Mouse (Mus musculus) limb, embryonic 12.5 days (tissue): ENCODE results near the gene Aifm2. TPM values are rescaled to one million over a fixed set of nuclear protein-coding genes. Genes with fewer than 3 reads are reported as not detected.

ENCODE experiments used
- ATAC-seq: fragments of 200-750 bp; cut with Nextera tagmentation; 2 replicates; pipeline ENCODE4 v1.8.0; 2017; ENCODE audit warnings: low read depth, moderate TSS enrichment; ENCODE audit not compliant: insufficient number of reproducible peaks, insufficient read depth, low FRiP score, low TSS enrichment
- H3K27ac ChIP-seq: fragments of 300-500 bp; sonication (generic); 2 replicates; pipeline ENCODE4 v1.5.1; 2016; ENCODE audit warnings: mild to moderate bottlenecking, moderate library complexity
- H3K27me3 ChIP-seq: fragments of 300-500 bp; sonication (generic); 2 replicates; pipeline ENCODE4 v1.6.1; 2016; ENCODE audit warnings: mild to moderate bottlenecking, moderate library complexity
- H3K36me3 ChIP-seq: fragments of 300-500 bp; sonication (generic); 2 replicates; pipeline ENCODE4 v1.6.1; 2016; ENCODE audit warnings: mild to moderate bottlenecking, moderate library complexity
- H3K4me1 ChIP-seq: fragments of 300-500 bp; sonication (generic); replicated peaks from 2 replicates; pipeline ENCODE4 v1.6.1; 2016
- H3K4me2 ChIP-seq: fragments of 300-500 bp; sonication (generic); 2 replicates; pipeline ENCODE4 v1.6.1; 2016; ENCODE audit warnings: mild to moderate bottlenecking, moderate library complexity
- H3K4me3 ChIP-seq: fragments of 300-500 bp; sonication (generic); replicated peaks from 2 replicates; pipeline ENCODE4 v1.5.1; 2016; ENCODE audit warnings: mild to moderate bottlenecking
- H3K9ac ChIP-seq: fragments of 300-500 bp; sonication (generic); replicated peaks from 2 replicates; pipeline ENCODE4 v1.6.1; 2016; ENCODE audit warnings: mild to moderate bottlenecking, moderate library complexity
- H3K9me3 ChIP-seq: fragments of 300-500 bp; sonication (generic); 2 replicates; pipeline ENCODE4 v1.6.1; 2016; ENCODE audit warnings: mild to moderate bottlenecking, moderate library complexity
- WGBS: fragments of 180-500 bp; shearing (Covaris S2); methylation state at CpG from one replicate; pipeline ENCODE4 v1.1.7; 2016; 5-methylcytosine and 5-hydroxymethylcytosine counted together
- polyA plus RNA-seq: library from polyadenylated mRNA; unstranded; fragments of >200 nt; fragmentation: Nextera tagmentation; extraction: Ambion mirVana; gene quantifications from 2 replicates; pipeline ENCODE4 v1.2.1, GENCODE M21; 2016

Gene Aifm2
- polyA plus RNA-seq, 1 experiment from 2014 or later, result 10.8 TPM

DNA sequence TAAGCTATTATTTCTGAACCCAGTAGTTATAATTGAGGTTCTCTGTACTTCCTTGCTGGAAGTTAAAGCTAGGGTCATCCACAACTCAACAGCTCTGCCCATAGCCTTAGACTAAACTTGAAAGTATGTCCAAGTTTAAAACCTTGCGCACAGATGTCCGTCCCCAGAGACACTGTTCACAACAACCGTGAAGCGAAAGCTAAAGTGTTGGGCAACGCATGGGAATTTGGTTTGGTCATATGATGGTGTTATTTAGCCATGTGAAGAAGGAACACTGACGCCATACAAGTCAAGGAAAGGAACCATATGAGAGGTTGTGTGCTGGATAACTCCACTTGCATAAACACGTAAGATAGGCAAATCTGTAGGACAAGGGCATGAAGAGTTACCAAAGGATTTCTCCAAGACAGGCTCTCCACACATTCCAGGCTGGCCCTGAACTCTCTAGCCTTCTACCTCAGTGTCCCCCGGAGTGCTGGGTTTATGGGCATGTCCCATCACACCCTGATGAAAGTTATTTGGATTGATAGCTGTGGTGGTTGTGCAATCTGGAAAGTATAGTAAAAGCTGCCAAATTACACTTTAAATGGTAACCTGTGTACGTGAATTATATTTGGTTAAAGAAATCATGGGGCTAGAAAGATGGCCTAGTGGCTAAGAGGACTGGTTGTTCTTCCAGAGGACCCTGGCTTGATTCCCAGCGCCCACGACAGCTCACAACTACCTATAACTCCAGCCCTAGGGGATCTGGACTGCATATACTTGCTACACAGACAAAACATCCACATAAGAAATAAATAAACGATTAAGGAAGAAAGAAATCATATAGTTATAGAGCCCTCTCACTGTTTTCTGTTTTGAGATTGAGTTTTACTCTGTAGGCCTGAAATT, 2.6 kb downstream of the Aifm2 start:
- H3K9ac ChIP-seq, result no peak overlapping the region
- WGBS, result 89% methylated on average over 12 of the region's 12 CpGs

DNA sequence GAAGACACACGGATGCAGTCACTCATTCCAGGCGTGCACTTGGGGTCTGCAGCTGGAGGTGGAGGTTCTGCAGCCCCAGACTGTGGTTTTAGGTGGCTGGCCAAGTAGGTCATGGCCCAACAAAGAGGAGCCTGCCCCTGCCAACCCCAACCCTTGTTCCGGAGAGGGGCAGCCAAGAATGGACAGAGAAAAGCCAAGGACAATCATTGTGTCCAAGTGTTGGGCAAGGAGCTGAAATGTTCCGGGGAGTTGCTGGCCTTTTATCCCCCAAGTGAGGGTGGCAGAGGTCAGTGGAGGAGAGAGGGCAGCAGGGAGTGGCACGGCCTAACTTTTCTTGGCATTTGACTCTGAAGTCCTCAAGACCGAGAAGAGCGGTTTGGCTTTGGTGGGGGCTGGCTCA, 5.3 kb downstream of the Aifm2 start:
- Histone ChIP-seq H3K9me3 (no peaks in the 10 kb centered on the region), H3K27ac (no peak overlapping the region), H3K4me2 (no peak overlapping the region)

More for the DNA sequence above, 2.6 kb downstream of the Aifm2 start:
- no peaks in the 10 kb centered on the region for H3K36me3 ChIP-seq
- no peaks in the 10 kb centered on the region for H3K9me3 ChIP-seq
- no peak overlapping the region for H3K4me3 ChIP-seq
- no peak overlapping the region for H3K27ac ChIP-seq
- no peaks in the 10 kb centered on the region for H3K27me3 ChIP-seq
- H3K4me1 ChIP-seq, result peaks cover 7% of the 10 kb centered on the region
- ATAC-seq, result no peak
- H3K4me2 ChIP-seq, result no peak overlapping the region

DNA sequence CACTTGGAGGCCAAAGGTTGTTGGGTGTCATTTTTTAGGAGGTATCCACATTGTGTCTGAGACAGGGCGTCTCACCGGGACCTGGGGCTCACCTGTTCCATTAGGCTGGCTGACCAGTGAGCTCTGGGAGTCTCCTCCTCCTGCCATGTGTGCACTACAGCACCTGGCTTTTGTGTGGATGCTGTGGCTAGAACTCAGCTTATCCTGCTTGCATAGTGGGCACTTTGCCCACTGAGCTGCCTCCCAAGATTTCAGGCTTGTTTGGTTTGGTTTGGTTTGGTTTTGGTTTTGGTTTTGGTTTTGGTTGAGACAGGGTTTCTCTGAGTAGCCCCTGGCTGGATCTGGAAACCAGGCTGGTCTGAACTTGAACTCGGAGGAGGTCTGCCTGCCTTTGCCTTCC, 7.2 kb downstream of the Aifm2 start:
- H3K9me3 ChIP-seq, result no peaks in the 10 kb centered on the region
- H3K36me3 ChIP-seq, result no peaks in the 10 kb centered on the region
- no peaks in the 10 kb centered on the region for H3K4me1 ChIP-seq
- WGBS, result 72% methylated on average over 3 of the region's 3 CpGs
- no peak overlapping the region for H3K9ac ChIP-seq
- H3K4me3 ChIP-seq, result no peak overlapping the region
- H3K4me2 ChIP-seq, result no peak overlapping the region
- no peak overlapping the region for H3K27ac ChIP-seq
- ATAC-seq, result no peak
- no peaks in the 10 kb centered on the region for H3K27me3 ChIP-seq

More for the DNA sequence above, 5.3 kb downstream of the Aifm2 start:
- no peak for ATAC-seq
- 89% methylated on average over 7 of the region's 7 CpGs for WGBS
- no peaks in the 10 kb centered on the region for H3K36me3 ChIP-seq
- H3K4me3 ChIP-seq, result no peak overlapping the region
- H3K27me3 ChIP-seq, result no peaks in the 10 kb centered on the region
- H3K4me1 ChIP-seq, result peaks cover 7% of the 10 kb centered on the region
- no peak overlapping the region for H3K9ac ChIP-seq

DNA sequence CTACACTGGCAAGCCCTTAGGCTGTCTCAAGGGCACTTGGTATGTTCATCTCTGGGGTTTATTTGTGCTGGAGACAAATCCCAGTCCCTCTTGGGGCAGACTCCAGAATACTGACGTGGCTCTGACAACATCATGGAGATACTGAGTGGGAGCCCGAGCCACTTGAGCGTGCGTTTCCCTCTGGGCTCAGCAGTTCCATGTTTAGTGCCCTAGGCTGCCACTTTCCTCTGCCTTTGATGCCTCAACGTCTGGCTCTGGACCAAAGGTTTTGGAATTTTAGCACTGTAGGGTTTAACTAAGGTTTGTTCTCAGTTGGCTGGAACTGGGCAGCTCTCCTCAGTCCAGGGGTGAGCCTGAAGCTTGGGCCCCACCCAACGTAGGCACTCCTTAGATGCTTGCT, 8.2 kb downstream of the Aifm2 start:
- Histone ChIP-seq H3K9me3 (no peaks in the 10 kb centered on the region), H3K4me3 (no peak overlapping the region), H3K9ac (no peak overlapping the region), H3K4me1 (no peaks in the 10 kb centered on the region), H3K27ac (no peak overlapping the region), H3K27me3 (0 out of 2 replicates have a peak, but pooled peaks cover under 1% of the 10 kb centered on the region), H3K36me3 (no peaks in the 10 kb centered on the region), H3K4me2 (no peak overlapping the region)
- WGBS, result 64% methylated on average over 6 of the region's 6 CpGs
- ATAC-seq, result no peak

DNA sequence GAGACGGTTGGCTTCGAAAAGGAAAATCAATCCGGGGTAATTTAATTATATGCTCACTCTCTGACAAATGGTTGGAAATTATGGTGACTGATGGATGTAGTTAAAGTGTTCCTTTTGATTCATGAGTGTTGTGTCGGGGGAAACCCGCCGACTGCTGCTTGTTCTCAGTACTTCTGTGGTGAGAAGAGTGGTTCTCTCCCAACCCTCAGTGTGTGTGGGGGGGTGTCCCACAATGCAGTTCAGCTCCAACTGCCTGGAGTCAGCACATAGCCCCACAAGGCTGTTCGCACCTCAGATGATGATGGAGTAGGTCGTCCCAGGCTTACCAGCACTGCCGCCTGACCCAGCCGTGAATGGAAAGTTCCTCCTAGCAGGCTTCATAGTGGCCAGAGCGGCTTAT, 14.1 kb downstream of the Aifm2 start:
- 31% methylated on average over 11 of the region's 11 CpGs for WGBS
- H3K27me3 ChIP-seq, result 0 out of 2 replicates have a peak, but pooled peaks cover 4% of the 10 kb centered on the region
- no peak overlapping the region for H3K9ac ChIP-seq
- peaks cover 5% of the 10 kb centered on the region; the same call in 1 of the 2 replicates for H3K36me3 ChIP-seq
- peaks cover 5% of the 10 kb centered on the region; the same call in 1 of the 2 replicates for H3K9me3 ChIP-seq
- H3K4me3 ChIP-seq, result no peak overlapping the region
- H3K4me1 ChIP-seq, result no peaks in the 10 kb centered on the region
- no peak overlapping the region for H3K4me2 ChIP-seq
- no peak overlapping the region for H3K27ac ChIP-seq
- no peak for ATAC-seq

DNA sequence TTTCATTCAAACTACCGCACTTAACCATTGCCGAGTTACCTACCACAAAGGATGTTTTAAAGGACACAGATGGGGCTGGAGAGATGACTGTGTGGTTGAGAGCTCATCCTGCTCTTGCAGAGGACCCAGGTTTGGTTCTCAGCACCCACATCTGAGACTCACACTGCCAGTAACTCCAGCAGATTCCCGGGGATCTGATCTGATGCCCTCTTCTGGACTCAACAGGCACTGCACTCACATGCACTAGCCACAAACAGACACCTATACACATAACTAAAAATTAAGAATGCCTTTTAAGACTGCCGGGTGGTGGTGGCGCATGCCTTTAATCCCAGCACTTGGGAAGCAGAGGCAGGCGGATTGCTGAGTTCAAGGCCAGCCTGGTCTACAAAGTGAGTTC, 15.1 kb downstream of the Aifm2 start:
- 0 out of 2 replicates have a peak, but pooled peaks cover 4% of the 10 kb centered on the region for H3K27me3 ChIP-seq
- H3K9ac ChIP-seq, result no peak overlapping the region
- 94% methylated on average over 6 of the region's 6 CpGs for WGBS
- H3K27ac ChIP-seq, result no peak overlapping the region
- ATAC-seq, result no peak
- no peak overlapping the region for H3K4me2 ChIP-seq
- H3K4me3 ChIP-seq, result no peak overlapping the region
- peaks cover 5% of the 10 kb centered on the region; the same call in 1 of the 2 replicates for H3K9me3 ChIP-seq
- H3K4me1 ChIP-seq, result no peaks in the 10 kb centered on the region
- H3K36me3 ChIP-seq, result peaks cover 5% of the 10 kb centered on the region; the same call in 1 of the 2 replicates

DNA sequence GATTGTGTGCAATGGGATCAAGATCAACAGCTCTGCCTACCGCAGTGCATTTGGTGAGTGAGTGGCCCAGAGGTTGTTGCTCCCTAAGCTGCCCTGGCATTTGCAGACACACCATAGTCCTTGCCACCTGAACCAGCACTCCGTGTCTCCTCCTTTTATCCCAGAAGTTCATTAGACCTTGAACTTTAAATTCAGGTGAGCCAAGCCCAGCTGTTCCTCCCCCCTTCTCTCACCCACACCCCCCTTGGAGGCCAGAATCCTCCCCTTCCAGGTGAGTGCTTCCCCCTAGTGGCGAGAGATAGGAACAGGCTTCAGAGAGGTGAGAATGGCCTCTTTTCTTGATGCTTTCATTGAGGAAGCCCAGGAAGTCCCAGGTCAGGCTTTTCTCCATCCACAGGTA, 19.3 kb downstream of the Aifm2 start:
- Histone ChIP-seq H3K4me2 (no peak overlapping the region), H3K27ac (no peak overlapping the region), H3K36me3 (peaks cover 34% of the 10 kb centered on the region), H3K4me1 (no peaks in the 10 kb centered on the region), H3K27me3 (no peaks in the 10 kb centered on the region), H3K4me3 (no peak overlapping the region), H3K9me3 (peaks cover 5% of the 10 kb centered on the region; the same call in 1 of the 2 replicates), H3K9ac (no peak overlapping the region)
- WGBS, result 47% methylated on average over 3 of the region's 3 CpGs
- no peak for ATAC-seq

DNA sequence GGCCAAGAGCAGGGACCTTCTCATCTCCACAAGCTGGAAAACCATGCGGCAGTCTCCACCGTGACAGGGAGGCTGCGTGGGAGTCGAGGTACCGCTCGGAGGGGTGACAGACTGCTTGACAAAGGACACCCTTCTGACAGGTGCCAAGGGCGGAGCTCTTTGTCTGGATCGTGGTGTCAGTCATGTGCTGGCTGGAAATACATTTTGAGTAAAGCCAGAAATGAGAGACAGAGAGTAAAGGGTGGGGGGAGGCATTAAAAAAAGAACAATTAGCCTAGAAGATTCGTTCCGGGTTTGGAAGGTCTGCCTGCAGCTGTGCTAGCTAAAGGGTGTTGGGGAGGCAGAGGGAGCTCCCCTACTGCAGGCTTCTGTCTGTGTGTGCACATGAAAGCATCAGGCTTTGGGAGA, 21.6 kb downstream of the Aifm2 start:
- Histone ChIP-seq H3K9ac (no peak overlapping the region), H3K36me3 (peaks cover 52% of the 10 kb centered on the region), H3K4me2 (no peak overlapping the region), H3K4me1 (no peaks in the 10 kb centered on the region), H3K9me3 (no peaks in the 10 kb centered on the region), H3K27me3 (no peaks in the 10 kb centered on the region), H3K4me3 (no peak overlapping the region), H3K27ac (no peak overlapping the region)
- 73% methylated on average over 10 of the region's 10 CpGs for WGBS
- no peak for ATAC-seq

DNA sequence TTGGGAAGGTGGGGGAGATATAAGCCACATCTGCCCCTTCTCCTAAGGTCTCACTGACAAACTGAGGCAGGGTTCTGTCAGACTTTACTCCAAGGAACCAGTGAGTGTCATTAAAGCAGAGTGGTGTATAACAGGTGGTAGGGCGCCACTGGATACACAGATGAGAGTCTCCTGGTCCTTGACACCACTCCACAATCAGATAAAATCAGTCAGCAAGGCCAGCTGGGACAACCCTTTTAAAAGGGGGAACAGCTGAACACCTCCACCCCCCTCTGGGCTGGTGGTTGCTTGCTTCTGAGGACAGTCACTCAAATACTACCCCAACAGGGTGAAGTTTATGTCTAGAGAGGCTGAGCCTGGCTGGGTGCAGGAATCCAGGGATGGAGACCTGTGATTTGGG, 22.5 kb downstream of the Aifm2 start:
- no peak overlapping the region for H3K4me2 ChIP-seq
- no peak for ATAC-seq
- H3K4me1 ChIP-seq, result no peaks in the 10 kb centered on the region
- no peaks in the 10 kb centered on the region for H3K9me3 ChIP-seq
- H3K9ac ChIP-seq, result no peak overlapping the region
- no peak overlapping the region for H3K4me3 ChIP-seq
- 97% methylated on average over 1 of the region's 1 CpGs for WGBS
- no peaks in the 10 kb centered on the region for H3K27me3 ChIP-seq
- H3K36me3 ChIP-seq, result peaks cover 60% of the 10 kb centered on the region
- no peak overlapping the region for H3K27ac ChIP-seq

DNA sequence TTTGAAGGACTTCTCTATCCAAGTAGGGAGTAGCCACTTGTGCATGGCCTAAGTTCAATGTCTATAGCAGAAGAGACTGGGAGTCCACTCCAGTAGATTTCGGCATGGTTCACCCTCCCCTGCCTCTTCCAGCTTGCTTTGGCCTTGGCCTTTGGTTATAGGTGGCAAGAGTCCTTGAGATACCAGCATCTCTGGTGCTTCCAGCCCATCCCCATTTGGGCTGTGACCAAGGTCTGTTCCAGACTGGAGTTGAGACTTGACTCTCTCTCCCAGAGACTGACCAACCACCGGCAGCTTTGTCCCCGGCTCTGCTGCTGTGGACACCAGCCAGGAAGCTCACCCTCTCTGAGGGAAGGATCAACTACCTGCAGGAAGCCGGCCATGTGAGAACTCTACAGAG, 23.1 kb downstream of the Aifm2 start:
- H3K9ac ChIP-seq, result no peak overlapping the region
- H3K4me2 ChIP-seq, result no peak overlapping the region
- H3K4me1 ChIP-seq, result no peaks in the 10 kb centered on the region
- WGBS, result 94% methylated on average over 4 of the region's 4 CpGs
- peaks cover 66% of the 10 kb centered on the region for H3K36me3 ChIP-seq
- no peaks in the 10 kb centered on the region for H3K9me3 ChIP-seq
- H3K27me3 ChIP-seq, result no peaks in the 10 kb centered on the region
- no peak overlapping the region for H3K4me3 ChIP-seq
- no peak overlapping the region for H3K27ac ChIP-seq
- no peak for ATAC-seq

DNA sequence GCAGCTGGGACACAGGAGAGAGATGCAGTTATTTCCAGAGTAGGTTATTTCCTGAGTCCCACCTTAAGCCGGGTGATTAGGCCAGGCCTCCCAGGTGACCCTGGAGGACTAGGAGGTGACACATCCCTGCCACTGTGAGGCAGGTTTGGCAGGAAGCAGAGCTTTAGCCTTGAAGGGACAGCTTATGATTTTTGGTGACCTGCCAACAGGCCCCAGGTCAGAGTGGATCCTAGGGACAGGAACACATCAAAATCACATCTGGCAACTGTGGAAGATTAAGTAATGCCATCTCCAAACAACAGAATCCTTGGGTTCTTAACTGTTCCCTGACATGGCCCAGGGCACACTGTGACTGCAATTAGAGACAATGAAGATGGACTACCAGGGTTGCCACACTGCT, 26.2 kb downstream of the Aifm2 start:
- H3K9ac ChIP-seq, result no peak overlapping the region
- no peaks in the 10 kb centered on the region for H3K4me1 ChIP-seq
- WGBS, result 88% methylated on average over 1 of the region's 1 CpGs
- no peak for ATAC-seq
- no peak overlapping the region for H3K4me3 ChIP-seq
- H3K36me3 ChIP-seq, result peaks cover 97% of the 10 kb centered on the region
- H3K27ac ChIP-seq, result no peak overlapping the region
- no peaks in the 10 kb centered on the region for H3K27me3 ChIP-seq
- H3K9me3 ChIP-seq, result peaks cover 4% of the 10 kb centered on the region
- H3K4me2 ChIP-seq, result no peak overlapping the region
